Mouse (Mus musculus) R1 (cell line): ENCODE measurements around the gene Qsox2.

Source experiments
- DNase-seq: peaks from one replicate; pipeline ENCODE4 v3.0.0-alpha.2; 2018; ENCODE audit warnings: low read depth, low spot score

Qsox2 gene

DNA sequence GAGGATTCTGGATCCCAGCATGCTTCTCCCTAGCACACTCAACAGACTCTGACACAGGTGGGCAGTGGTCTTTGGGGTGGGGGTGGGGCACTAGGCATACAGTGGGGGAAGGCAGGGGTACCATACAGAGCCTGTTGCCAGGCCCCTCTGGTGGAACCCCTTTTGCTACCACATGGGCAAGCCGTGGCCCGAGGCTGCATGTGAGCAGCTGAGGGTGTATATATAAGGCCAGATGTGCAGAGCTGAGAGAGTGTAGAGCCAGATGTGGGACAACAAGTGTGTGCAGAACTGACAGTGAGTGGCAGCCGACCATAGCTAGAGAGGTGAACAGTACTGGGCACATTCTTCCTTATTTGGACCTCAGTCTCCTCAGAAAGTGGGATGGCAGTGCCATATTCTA is 70.4 kb downstream of the Qsox2 start:
- DNase-seq = no peak
